Mouse (Mus musculus) kidney, postnatal 36 days (tissue): ENCODE data around the gene Hal.

ENCODE experiments used
- DNase-seq, 2 experiments: peaks; one replicate each; pipeline ENCODE4 v3.0.0; 2021 to 2022; ENCODE audit warnings: mixed read lengths in 2 of 2

Gene Hal

GRCm38 (mm10) chr10:93568671-93569070, 80.1 kb downstream of the Hal start:
- DNase-seq, result no peak
